Mouse (Mus musculus) G1E (cell line): ENCODE measurements around the gene Cnn2. TPM values are rescaled to one million over a fixed set of nuclear protein-coding genes. Genes with fewer than 3 reads are reported as not detected.

ENCODE experiments used
- ATAC-seq: 2 replicates; pipeline ENCODE4 v1.8.0; 2016; ENCODE audit warnings: mild to moderate bottlenecking; ENCODE audit not compliant: insufficient number of reproducible peaks, poor library complexity, low FRiP score, severe bottlenecking; ENCODE audit errors: extremely low read depth
- DNase-seq: peaks from one replicate; pipeline ENCODE4 v3.0.0; 2012; ENCODE audit warnings: low spot score
- H3K27me3 ChIP-seq: 2 replicates; pipeline ENCODE4 v1.6.1; 2012; ENCODE audit warnings: mild to moderate bottlenecking, low read length, inconsistent platforms; ENCODE audit not compliant: insufficient read depth
- H3K36me3 ChIP-seq: replicated peaks from 2 replicates; pipeline ENCODE3; 2012; ENCODE audit warnings: mild to moderate bottlenecking, inconsistent platforms
- H3K4me1 ChIP-seq: 2 replicates; pipeline ENCODE4 v1.6.1; 2012; ENCODE audit warnings: low read depth, low read length, inconsistent platforms, mixed read lengths; ENCODE audit not compliant: insufficient read depth
- H3K4me3 ChIP-seq: 2 replicates; pipeline ENCODE4 v1.5.1; 2012; ENCODE audit warnings: low read depth, mild to moderate bottlenecking, inconsistent platforms, low read length, moderate library complexity, mixed read lengths
- H3K9me3 ChIP-seq: replicated peaks from 2 replicates; pipeline ENCODE4 v1.6.1; 2012; ENCODE audit warnings: inconsistent platforms
- CTCF ChIP-seq: IDR thresholded peaks from 2 replicates; pipeline ENCODE4 v1.5.1; 2012; ENCODE audit warnings: low read depth, low read length, inconsistent platforms, mixed read lengths
- GATA1 ChIP-seq: IDR thresholded peaks from 2 replicates; pipeline ENCODE4 v1.6.1; 2012; ENCODE audit warnings: borderline replicate concordance, low read length, inconsistent platforms, mixed read lengths
- GATA2 ChIP-seq: IDR thresholded peaks from 2 replicates; pipeline ENCODE4 v1.6.1; 2012; ENCODE audit warnings: low read depth, low read length, inconsistent platforms, borderline replicate concordance
- POLR2AphosphoS5 ChIP-seq: IDR thresholded peaks from 2 replicates; pipeline ENCODE4 v1.6.1; 2012; ENCODE audit warnings: low read depth, low read length, inconsistent platforms; ENCODE audit not compliant: insufficient replicate concordance
- TAL1 ChIP-seq: conservative IDR thresholded peaks from 2 replicates; pipeline ENCODE4 v1.6.1; 2012; ENCODE audit warnings: low read depth, low read length, inconsistent platforms, mixed read lengths
- polyA plus RNA-seq: library from polyadenylated mRNA; stranded (reverse); fragments of >175 nt; gene quantifications from 2 replicates; pipeline ENCODE4 v1.2.3, GENCODE M21; 2012
- total RNA-seq, 2 experiments: library from RNA; stranded (forward) in 1 of 2; stranded (reverse) in 1 of 2; fragments of 200-1000 nt in 1 of 2; fragments of >200 nt in 1 of 2; fragmentation: Nextera tagmentation in 1 of 2; gene quantifications; 2 replicates each; pipeline ENCODE4 v1.2.3; 2014 to 2017

Gene Cnn2
- total and polyA plus RNA-seq, 3 experiments = 7.4 to 20.8 (median 8.4) TPM

DNA sequence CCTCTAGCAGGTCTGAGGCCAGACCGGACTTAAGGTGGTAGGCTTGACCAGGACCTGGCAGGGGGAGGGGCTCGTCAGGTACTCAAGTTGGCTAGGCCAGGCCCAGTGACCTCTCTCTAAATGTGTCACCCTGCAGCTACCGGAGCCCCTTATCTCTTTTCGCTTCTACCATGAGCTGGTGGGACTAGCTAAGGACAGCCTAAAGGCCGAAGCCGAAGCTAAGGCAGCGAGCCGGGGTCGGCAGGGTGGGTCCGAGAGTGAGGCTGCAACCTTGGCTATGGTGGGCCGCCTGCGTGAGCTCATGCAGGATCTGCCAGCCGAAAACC is 40.1 kb downstream of the Cnn2 start:
- ATAC-seq (no peak), DNase-seq (no peak)
- H3K9me3 ChIP-seq = no peaks in the 10 kb centered on the region
- no peak overlapping the region for H3K4me3 ChIP-seq
- H3K36me3 ChIP-seq = peaks cover 96% of the 10 kb centered on the region
- peaks cover 79% of the 10 kb centered on the region for H3K4me1 ChIP-seq
- TF ChIP-seq CTCF (no peak), POLR2AphosphoS5 (no peak), GATA1 (no peak), GATA2 (no peak), TAL1 (no peak)
- no peaks in the 10 kb centered on the region for H3K27me3 ChIP-seq

DNA sequence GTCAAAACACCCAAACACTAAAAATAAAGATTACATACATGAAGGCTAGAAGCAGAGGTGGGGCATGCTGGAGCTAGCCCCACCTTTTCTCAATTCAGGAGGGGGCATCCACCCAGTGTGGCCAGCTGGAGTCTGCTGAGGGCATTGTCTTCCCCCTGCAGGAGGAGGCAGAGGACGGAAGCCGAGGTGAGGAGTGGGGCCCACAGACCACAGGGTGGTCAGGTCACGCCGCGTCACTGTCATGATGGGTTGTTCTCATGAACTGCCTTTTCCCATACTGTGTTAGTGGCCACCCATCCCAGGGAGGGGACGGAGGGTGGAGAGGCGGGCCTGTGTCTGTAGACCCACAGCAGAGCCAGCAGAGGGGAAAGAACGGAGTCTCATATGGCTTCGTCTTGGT is 41.8 kb downstream of the Cnn2 start:
- no peak for ATAC-seq
- no peaks in the 10 kb centered on the region for H3K9me3 ChIP-seq

GRCm38 (mm10) chr10:80030736-80031135 is 42.4 kb downstream of the Cnn2 start:
- peaks cover 96% of the 10 kb centered on the region for H3K36me3 ChIP-seq
- no peak overlapping the region for H3K4me3 ChIP-seq
- no peak for DNase-seq
- TF ChIP-seq GATA2 = no peak
- TF ChIP-seq GATA1 = no peak
- TF ChIP-seq POLR2AphosphoS5 = no peak
- no peak for TF ChIP-seq TAL1
- no peak for TF ChIP-seq CTCF
- H3K27me3 ChIP-seq = no peaks in the 10 kb centered on the region
- no peaks in the 10 kb centered on the region for H3K9me3 ChIP-seq
- peaks cover 78% of the 10 kb centered on the region for H3K4me1 ChIP-seq
- no peak for ATAC-seq

More for the DNA sequence above, 41.8 kb downstream of the Cnn2 start:
- H3K27me3 ChIP-seq = no peaks in the 10 kb centered on the region
- no peak overlapping the region for H3K4me3 ChIP-seq
- DNase-seq = no peak
- H3K36me3 ChIP-seq = peaks cover 96% of the 10 kb centered on the region
- TF ChIP-seq GATA2 (no peak), POLR2AphosphoS5 (no peak), CTCF (no peak), GATA1 (no peak), TAL1 (no peak)
- H3K4me1 ChIP-seq = peaks cover 78% of the 10 kb centered on the region

DNA sequence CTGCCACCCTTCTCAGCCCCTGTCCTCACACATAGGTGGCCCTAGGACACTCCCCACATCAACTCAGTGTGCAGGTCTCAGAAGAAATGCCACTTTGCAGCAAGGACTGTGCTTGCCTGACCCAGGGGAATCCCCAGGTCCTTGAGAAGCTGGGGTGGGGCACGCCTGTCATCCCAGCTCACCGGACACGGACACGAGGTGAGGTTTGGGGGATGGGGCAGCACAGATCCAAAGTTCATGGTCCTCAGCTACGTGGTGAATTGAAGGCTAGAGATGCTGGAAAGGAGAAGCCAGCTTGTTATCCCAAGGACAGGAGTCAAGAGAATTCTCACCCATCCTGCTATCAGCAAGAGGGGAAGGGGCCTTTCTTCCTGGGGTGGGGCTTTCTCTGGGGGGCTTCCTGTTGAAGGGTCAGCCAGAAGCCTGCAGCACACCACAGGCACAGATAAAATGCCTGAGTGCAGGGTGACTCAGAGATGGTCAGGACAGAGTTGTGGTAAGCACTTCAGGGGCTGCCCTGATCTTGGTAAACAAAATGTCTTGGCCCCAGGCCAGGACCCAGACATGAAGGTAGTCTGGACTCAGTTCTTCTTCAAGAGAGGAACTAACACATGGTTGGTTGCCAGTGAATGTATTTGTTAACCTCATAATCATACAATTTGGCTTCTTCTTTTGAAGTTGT is 44.6 kb downstream of the Cnn2 start:
- Histone ChIP-seq H3K4me3 (no peak overlapping the region; the same call in 1 of the 2 replicates), H3K36me3 (peaks cover 96% of the 10 kb centered on the region), H3K4me1 (peaks cover 71% of the 10 kb centered on the region), H3K9me3 (no peaks in the 10 kb centered on the region), H3K27me3 (no peaks in the 10 kb centered on the region)
- DNase-seq (no peak), ATAC-seq (no peak)
- TF ChIP-seq GATA2 (no peak), GATA1 (no peak), CTCF (no peak), POLR2AphosphoS5 (no peak), TAL1 (no peak)

GRCm38 (mm10) chr10:80033511-80034391 is 45.4 kb downstream of the Cnn2 start:
- Histone ChIP-seq H3K9me3 (no peaks in the 10 kb centered on the region), H3K4me3 (no peak overlapping the region), H3K36me3 (peaks cover 95% of the 10 kb centered on the region), H3K27me3 (no peaks in the 10 kb centered on the region), H3K4me1 (peaks cover 72% of the 10 kb centered on the region)
- TF ChIP-seq CTCF (no peak), GATA1 (no peak), POLR2AphosphoS5 (no peak), GATA2 (no peak), TAL1 (no peak)
- ATAC-seq = peak; percentile 29; the same call in 1 of the 2 replicates
- no peak for DNase-seq

DNA sequence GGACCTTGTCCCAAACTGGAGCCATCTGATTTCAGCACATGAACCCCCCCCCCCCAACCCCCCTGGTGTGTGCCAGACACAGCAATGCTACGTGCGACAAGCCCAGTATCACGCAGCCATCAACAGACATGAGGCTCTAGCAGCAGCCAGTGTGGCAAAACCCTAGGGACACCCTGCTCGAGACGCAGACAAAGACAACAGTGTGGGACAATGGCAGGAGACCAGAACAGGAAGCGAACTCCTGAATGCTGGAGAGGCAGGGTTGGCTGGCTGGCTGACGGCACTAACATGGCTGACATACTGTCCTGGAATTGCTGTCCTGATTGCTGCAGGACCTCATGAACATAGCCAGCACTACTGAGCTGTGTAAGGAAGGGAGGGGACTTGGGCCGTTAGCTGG is 46.8 kb downstream of the Cnn2 start:
- DNase-seq (no peak), ATAC-seq (no peak)
- H3K4me1 ChIP-seq = peaks cover 74% of the 10 kb centered on the region
- TF ChIP-seq POLR2AphosphoS5 = 0 out of 2 replicates have a peak, but pooled peaks have one; percentile 57
- TF ChIP-seq GATA2 = no peak
- H3K36me3 ChIP-seq = peaks cover 83% of the 10 kb centered on the region
- H3K27me3 ChIP-seq = no peaks in the 10 kb centered on the region
- no peak overlapping the region for H3K4me3 ChIP-seq
- no peaks in the 10 kb centered on the region for H3K9me3 ChIP-seq
